Mouse (Mus musculus) G1E (cell line): ENCODE measurements at regions not wholly inside any gene's neighbourhood (a gene's known extent, or its start where the extent isn't known, plus 50 kb on each side); places are given as distances from the start of the nearest gene placed in this dataset.

ENCODE experiments used
- CTCF ChIP-seq: IDR thresholded peaks from 2 replicates; pipeline ENCODE4 v1.5.1; 2012; ENCODE audit warnings: low read depth, low read length, inconsistent platforms, mixed read lengths
- GATA1 ChIP-seq: IDR thresholded peaks from 2 replicates; pipeline ENCODE4 v1.6.1; 2012; ENCODE audit warnings: borderline replicate concordance, low read length, inconsistent platforms, mixed read lengths
- GATA2 ChIP-seq: IDR thresholded peaks from 2 replicates; pipeline ENCODE4 v1.6.1; 2012; ENCODE audit warnings: low read depth, low read length, inconsistent platforms, borderline replicate concordance
- POLR2AphosphoS5 ChIP-seq: IDR thresholded peaks from 2 replicates; pipeline ENCODE4 v1.6.1; 2012; ENCODE audit warnings: low read depth, low read length, inconsistent platforms; ENCODE audit not compliant: insufficient replicate concordance
- TAL1 ChIP-seq: conservative IDR thresholded peaks from 2 replicates; pipeline ENCODE4 v1.6.1; 2012; ENCODE audit warnings: low read depth, low read length, inconsistent platforms, mixed read lengths

DNA sequence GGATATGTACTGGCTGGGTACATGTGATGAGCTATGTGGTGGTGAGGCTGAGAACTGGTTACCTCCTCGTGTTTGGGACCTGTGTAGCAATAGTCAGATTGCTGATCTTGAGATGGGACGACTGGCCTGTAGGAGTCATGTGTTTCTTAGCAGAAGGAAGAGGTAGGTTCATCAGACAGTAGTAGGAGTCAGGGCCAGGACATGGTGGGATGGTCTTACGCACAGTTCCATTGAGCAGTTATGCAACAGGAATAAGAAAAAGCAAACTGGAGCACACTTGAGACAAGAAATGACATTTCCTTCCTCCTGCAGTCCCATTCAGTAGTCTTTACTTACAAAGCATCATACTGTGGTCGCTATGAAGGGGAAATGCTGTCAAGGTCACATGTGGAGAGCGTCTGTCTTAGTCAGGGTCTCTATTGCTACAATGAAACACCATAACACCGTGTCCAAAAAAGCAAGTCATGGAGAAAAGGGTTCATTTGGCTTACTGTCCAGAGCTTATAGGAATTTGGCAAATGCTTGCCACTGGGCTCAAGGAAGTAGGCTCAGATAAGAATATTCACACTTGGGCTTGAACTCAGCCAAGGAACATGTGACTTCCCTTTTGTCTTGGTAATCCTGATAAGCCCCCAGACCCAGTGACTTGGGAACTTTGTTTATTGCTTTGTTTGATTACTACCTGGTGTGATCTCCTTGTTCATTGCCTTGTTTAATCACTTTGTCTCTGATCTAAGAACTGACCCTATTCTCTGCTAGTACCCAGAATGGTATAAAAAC is 72.0 kb downstream of the Tnfaip3 start:
- TF ChIP-seq CTCF (no peak), GATA2 (no peak), TAL1 (no peak), GATA1 (no peak), POLR2AphosphoS5 (no peak)
